Mouse (Mus musculus) embryonic facial prominence, embryonic 12.5 days (tissue): ENCODE results near the gene Cyp2d12. TPM values are rescaled to one million over a fixed set of nuclear protein-coding genes. Genes with fewer than 3 reads are reported as not detected.

Experiments
- ATAC-seq: fragments of 200-750 bp; cut with Nextera tagmentation; 2 replicates; pipeline ENCODE4 v1.8.0; 2017; ENCODE audit not compliant: insufficient number of reproducible peaks, insufficient read depth, low FRiP score, low TSS enrichment
- H3K27ac ChIP-seq: fragments of 300-500 bp; sonication (generic); 2 replicates; pipeline ENCODE4 v1.5.1; 2016; ENCODE audit warnings: mild to moderate bottlenecking
- H3K27me3 ChIP-seq: fragments of 300-500 bp; sonication (generic); 2 replicates; pipeline ENCODE4 v1.6.1; 2016; ENCODE audit warnings: mild to moderate bottlenecking, moderate library complexity
- H3K36me3 ChIP-seq: fragments of 300-500 bp; sonication (generic); 2 replicates; pipeline ENCODE4 v1.6.1; 2016; ENCODE audit warnings: mild to moderate bottlenecking
- H3K4me1 ChIP-seq: fragments of 300-500 bp; sonication (generic); 2 replicates; pipeline ENCODE4 v1.6.1; 2016
- H3K4me2 ChIP-seq: fragments of 300-500 bp; sonication (generic); replicated peaks from 2 replicates; pipeline ENCODE4 v1.6.1; 2016; ENCODE audit warnings: mild to moderate bottlenecking, moderate library complexity
- H3K4me3 ChIP-seq: fragments of 300-500 bp; sonication (generic); 2 replicates; pipeline ENCODE4 v1.5.1; 2016; ENCODE audit warnings: mild to moderate bottlenecking
- H3K9ac ChIP-seq: fragments of 300-500 bp; sonication (generic); 2 replicates; pipeline ENCODE4 v1.6.1; 2016; ENCODE audit warnings: mild to moderate bottlenecking, moderate library complexity
- H3K9me3 ChIP-seq: fragments of 300-500 bp; sonication (generic); 2 replicates; pipeline ENCODE4 v1.6.1; 2016; ENCODE audit warnings: mild to moderate bottlenecking, moderate library complexity
- WGBS: fragments of 180-500 bp; shearing (Covaris S2); methylation state at CpG from one replicate; pipeline ENCODE4 v1.1.7; 2016; 5-methylcytosine and 5-hydroxymethylcytosine counted together
- microRNA-seq: library from miRNA; unstranded; fragments of <30 nt; microRNA quantifications from one replicate; pipeline ENCODE4, GENCODE M21; 2017
- polyA plus RNA-seq: library from polyadenylated mRNA; unstranded; fragments of >200 nt; fragmentation: Nextera tagmentation; extraction: Ambion mirVana; gene quantifications from 2 replicates; pipeline ENCODE4 v1.2.1, GENCODE M21; 2016

Gene Cyp2d12
- polyA plus RNA-seq, 1 experiment from 2014 or later: not detected

GRCm38 (mm10) chr15:82572856-82573255 lies 18.0 kb downstream of the Cyp2d12 start:
- Histone ChIP-seq H3K4me2 (no peak overlapping the region), H3K27me3 (no peaks in the 10 kb centered on the region), H3K27ac (no peak overlapping the region), H3K4me3 (no peak overlapping the region), H3K9ac (no peak overlapping the region), H3K4me1 (no peaks in the 10 kb centered on the region), H3K36me3 (no peaks in the 10 kb centered on the region), H3K9me3 (no peaks in the 10 kb centered on the region)
- WGBS: 77% methylated on average over 1 of the region's 1 CpGs
- ATAC-seq: no peak

- Histone ChIP-seq H3K9ac (no peak overlapping the region), H3K9me3 (no peaks in the 10 kb centered on the region), H3K27ac (no peak overlapping the region), H3K4me1 (no peaks in the 10 kb centered on the region), H3K36me3 (no peaks in the 10 kb centered on the region), H3K4me3 (no peak overlapping the region), H3K27me3 (no peaks in the 10 kb centered on the region), H3K4me2 (no peak overlapping the region)
- ATAC-seq: no peak
- 76% methylated on average over 2 of the region's 2 CpGs for WGBS
Observed at GRCm38 (mm10) chr15:82579071-82579470, 24.2 kb downstream of the Cyp2d12 start.

GRCm38 (mm10) chr15:82582621-82583020 lies 27.7 kb downstream of the Cyp2d12 start:
- no peaks in the 10 kb centered on the region for H3K9me3 ChIP-seq
- no peak overlapping the region for H3K27ac ChIP-seq
- H3K36me3 ChIP-seq: no peaks in the 10 kb centered on the region
- WGBS: 85% methylated on average over 9 of the region's 9 CpGs
- H3K4me1 ChIP-seq: no peaks in the 10 kb centered on the region
- no peaks in the 10 kb centered on the region for H3K27me3 ChIP-seq
- no peak overlapping the region for H3K4me2 ChIP-seq
- no peak overlapping the region for H3K4me3 ChIP-seq
- no peak for ATAC-seq
- H3K9ac ChIP-seq: no peak overlapping the region

Small RNA genes lying within 50 kb of the gene (microRNA-seq; reads per million reads assigned to microRNA genes)
- gene Gm27924 (not detected), gene Gm28023 (not detected)

Other genes with a start within 250 kb of the Cyp2d12 start
- gene Naga, start 216.1 kb upstream of the Cyp2d12 start, polyA plus RNA-seq: 36.8 and 38.1 TPM in 2 replicates
- gene Pheta2, start 216.1 kb upstream of the Cyp2d12 start, polyA plus RNA-seq: 10.3 and 11.2 TPM in 2 replicates
- 227 and 245 TPM in 2 replicates for gene Smdt1, start 216.1 kb upstream of the Cyp2d12 start, polyA plus RNA-seq
- 281 and 295 TPM in 2 replicates for gene Ndufa6, start 200.8 kb upstream of the Cyp2d12 start, polyA plus RNA-seq
- gene Cyp2d22, start 174.8 kb upstream of the Cyp2d12 start, polyA plus RNA-seq: 10.6 and 10.9 TPM in 2 replicates
- not detected in 2 replicates for gene Cyp2d11, start 161.1 kb upstream of the Cyp2d12 start, polyA plus RNA-seq
- not detected in 2 replicates for gene Cyp2d10, start 147.9 kb upstream of the Cyp2d12 start, polyA plus RNA-seq
- gene Cyp2d9, start 121.6 kb upstream of the Cyp2d12 start, polyA plus RNA-seq: not detected in 2 replicates
- gene Cyp2d34, start 65.9 kb downstream of the Cyp2d12 start, polyA plus RNA-seq: not detected in 2 replicates
- not detected in 2 replicates for gene Cyp2d40, start 209.1 kb downstream of the Cyp2d12 start, polyA plus RNA-seq
- not detected in 2 replicates for gene Cyp2d26, start 239.2 kb downstream of the Cyp2d12 start, polyA plus RNA-seq